Mouse (Mus musculus) hindlimb bud, embryonic 11.5 days (tissue): ENCODE measurements around the gene Tacc3.

Experiments used
- DNase-seq: peaks from one replicate; pipeline ENCODE4 v3.0.0-alpha.2; 2012; ENCODE audit warnings: low read depth, low spot score; ENCODE audit errors: extremely low spot score

Gene Tacc3

DNA sequence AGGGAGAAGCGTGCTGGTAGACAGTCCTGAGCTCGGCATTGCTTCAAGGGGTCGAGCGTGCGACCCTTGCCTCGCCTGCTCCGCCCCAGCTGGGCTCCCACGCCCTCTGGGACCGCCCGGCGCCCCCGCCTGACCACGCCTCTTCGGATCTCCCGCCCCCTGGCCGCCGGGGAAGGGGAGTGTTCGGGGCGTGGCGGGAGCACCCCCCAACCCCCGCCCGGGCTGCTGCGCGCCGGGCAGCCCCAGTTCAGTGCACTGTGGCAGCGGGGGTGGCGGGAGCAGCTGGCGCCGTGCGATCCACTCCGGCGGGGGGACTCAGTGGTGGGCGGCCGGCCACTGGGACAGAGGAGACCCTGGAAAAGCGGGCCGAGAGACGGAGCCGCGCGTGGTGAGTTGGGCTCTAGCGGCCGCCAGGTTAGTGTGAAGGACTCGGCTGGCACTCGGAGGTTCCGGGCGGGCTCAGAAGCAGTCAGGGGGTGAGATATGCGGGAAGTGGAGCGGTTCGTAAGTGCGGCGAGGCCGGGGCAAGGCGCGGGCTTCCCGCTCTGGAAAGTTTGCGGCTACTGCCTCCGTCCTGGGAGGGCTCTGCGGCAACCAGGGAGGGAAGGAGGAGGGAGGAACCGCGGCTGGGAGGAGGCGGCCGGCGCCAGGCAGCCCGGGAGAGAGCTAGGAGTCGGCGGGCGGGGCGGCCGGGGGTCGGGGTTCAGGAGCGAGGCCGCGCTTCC is 63.8 kb downstream of the Tacc3 start, which contains the start of gene Fgfr3:
Fgfr3 (plus strand) TSS at position 134 of the 725 bp plus-strand sequence.
- DNase-seq: no peak

GRCm38 (mm10) chr5:33722266-33723018 is 64.5 kb downstream of the Tacc3 start:
- no peak for DNase-seq

DNA sequence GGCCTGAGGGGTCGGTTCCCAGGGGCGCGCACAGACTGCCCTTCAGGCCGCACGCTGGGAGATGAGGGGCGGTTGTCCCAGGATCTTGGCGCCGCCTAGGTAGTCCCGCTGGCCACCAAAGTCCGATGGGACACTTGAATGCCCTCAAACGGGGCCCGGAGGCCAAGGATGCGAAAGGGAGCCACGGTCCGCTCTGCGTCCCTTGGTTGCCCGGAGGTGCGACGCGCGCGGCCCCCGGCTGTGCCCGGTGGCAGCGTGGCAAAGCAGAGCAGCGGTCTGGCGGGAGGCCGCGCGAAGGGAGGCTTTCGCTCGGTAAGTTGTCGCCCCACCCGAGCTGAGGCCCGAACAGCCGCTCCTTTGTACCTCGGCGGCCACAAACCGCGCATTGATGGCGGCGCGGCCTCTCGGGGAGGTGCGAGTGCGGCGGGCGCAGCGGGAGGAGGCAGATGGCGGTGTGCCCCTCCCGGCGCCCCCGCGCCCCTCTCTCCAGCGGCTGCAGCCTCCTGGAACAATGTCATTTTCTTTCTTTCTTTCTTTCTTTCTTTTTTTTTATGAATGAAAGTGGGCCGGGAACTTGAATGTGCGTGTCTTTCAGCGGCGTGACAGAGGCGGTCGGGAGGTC is 65.2 kb downstream of the Tacc3 start:
- no peak for DNase-seq

DNA sequence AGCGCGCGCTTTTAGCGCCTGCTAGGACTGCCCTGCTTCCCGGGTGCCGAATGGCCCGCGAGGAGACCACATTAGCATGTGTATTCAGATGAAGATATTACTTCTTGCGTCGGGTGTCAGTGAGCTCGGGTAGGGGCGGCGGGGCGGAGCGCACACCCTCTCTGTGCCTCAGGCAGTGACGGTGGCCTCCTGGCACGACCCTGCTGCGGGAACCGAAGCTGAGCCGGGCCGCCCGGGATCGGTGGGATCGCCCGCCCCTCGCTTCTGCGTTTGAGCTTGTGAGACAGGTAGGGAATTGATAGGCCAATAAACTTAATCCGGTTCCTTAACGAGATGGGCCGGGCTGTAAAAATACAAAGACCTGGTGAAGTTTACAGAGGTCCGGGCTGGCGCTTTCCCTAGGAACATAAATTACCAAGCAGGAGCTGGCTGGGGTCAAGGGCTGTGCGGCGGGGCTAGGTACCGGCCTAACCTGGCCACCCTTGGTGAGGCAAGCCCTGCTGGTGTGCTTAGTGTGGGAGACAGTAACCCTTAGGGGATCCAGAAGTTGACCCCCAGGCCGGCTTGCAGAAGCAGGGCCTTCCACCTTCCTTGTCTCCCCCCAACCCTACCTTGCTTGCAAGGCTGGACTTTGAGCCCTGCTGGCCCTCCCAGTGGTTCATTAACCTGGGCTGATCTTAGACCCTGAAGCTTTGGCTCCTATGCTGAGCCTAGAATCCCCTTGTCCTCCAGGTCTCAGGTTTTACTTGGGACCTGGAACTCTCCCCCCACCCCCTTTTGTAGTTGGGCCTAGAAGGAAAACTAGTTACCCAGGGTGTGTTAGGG is 65.9 kb downstream of the Tacc3 start:
- no peak for DNase-seq

DNA sequence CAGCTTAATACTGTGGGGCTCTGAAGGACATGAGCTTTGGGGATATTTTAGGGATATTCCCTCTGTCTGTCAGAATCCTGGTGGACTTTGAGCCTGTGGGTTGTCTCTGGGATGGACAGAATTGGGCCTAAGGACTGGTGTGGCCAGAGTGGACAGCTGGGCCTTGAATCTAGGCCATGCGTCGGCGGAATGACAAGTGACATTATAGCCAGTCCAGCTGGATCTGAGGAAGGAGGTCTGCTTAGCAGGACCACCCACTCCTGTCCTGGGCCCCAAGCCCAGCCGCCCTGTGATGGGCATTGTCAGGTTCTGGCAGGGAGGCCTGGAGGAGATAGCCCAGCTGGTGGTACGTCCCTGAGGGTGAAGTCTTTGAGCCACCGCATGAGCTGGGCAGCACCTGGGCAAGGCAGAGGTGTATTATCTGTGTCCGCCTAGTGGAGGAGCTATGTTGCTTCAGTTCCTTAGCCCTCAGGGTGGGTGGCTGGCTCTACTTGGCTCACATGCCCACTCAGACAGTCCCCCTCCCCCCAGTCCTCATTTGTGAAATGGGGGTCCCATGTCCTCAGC is 68.2 kb downstream of the Tacc3 start:
- no peak for DNase-seq

DNA sequence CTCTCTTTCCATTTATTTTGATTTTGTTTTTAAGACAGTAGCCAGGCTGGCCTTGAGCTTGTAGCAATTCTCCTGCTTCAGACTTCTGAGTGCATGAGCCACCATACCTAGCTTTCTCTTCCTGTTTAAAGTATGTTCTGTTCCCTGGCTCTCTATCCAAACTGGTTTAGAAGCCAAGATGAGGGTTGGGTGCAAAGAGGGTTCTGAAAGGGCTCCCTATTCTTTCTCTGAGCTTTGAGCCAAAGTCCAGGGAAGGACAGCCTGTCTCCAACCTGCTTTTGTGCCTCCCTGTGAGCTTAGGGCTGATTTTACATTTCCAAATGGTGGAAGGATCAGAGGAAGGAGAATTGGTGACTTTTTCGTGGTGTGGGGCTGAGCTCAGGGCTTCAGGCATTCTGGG is 69.0 kb downstream of the Tacc3 start:
- DNase-seq: no peak
